Mouse (Mus musculus) lung, adult 10 weeks (tissue): ENCODE measurements around the gene Vmn1r131. TPM values are rescaled to one million over a fixed set of nuclear protein-coding genes. Genes with fewer than 3 reads are reported as not detected.

Source experiments
- polyA plus RNA-seq: library from polyadenylated mRNA; stranded (reverse); fragments of 350-450 nt; fragmentation: Illumina TruSeq; extraction: RNeasy Lipid Tissue Mini Kit (QIAGEN cat#74804); gene quantifications from one replicate; pipeline ENCODE4 v1.2.3, GENCODE M21; 2014; ENCODE audit warnings: low read depth, low replicate concordance; ENCODE audit not compliant: insufficient read depth

The Vmn1r131 gene
- polyA plus RNA-seq, result not detected

GRCm38 (mm10) chr7:21545990-21546389 lies at the start of gene Vmn1r131:
TSS of gene Vmn1r131 (minus strand) at chr7:21546090.

GRCm38 (mm10) chr7:21511480-21511879 lies 34.4 kb downstream of the Vmn1r131 start, which contains the start of gene Vmn1r130:
TSS of gene Vmn1r130 (plus strand) at chr7:21511780.

Other genes with a start within 250 kb of the Vmn1r131 start
- not detected for gene Vmn1r126, start 244.6 kb downstream of the Vmn1r131 start, polyA plus RNA-seq
- gene Vmn1r127, start 226.2 kb downstream of the Vmn1r131 start, polyA plus RNA-seq, result not detected
- not detected for gene Vmn1r128, start 196.7 kb downstream of the Vmn1r131 start, polyA plus RNA-seq
- not detected for gene Vmn1r129, start 184.8 kb downstream of the Vmn1r131 start, polyA plus RNA-seq
- gene Gm6882, start 113.3 kb downstream of the Vmn1r131 start, polyA plus RNA-seq, result not detected
- gene Vmn1r130, start 34.3 kb downstream of the Vmn1r131 start, polyA plus RNA-seq, result not detected
- not detected for gene Vmn1r132, start 68.0 kb upstream of the Vmn1r131 start, polyA plus RNA-seq
- not detected for gene Gm4175, start 215.4 kb upstream of the Vmn1r131 start, polyA plus RNA-seq